In the genomic region with DNA sequence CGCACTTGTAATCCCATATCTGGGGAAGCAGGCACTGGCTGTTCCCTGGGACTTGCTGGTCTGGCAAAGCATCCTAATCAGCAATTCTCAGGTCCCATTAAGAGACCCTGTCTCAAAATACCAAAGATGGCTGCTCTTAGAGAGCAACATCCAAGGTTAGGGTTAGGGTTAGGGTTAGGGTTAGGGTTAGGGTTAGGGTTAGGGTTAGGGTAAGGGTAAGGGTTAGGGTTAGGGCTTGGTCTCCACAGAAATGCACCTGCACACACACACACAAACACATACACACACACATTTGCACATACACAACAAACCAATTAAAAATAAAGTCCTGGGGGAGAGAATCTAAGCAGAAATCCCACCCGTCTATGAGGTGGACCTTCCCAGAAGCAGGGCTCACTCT, we compare ENCODE assay signal across 27 mouse cellular contexts.
"Had no signal": no experiment of that assay in that cellular context is flagged by ENCODE, and none has a peak within 500 bp of the region (broad histone marks: within the 10 kb centered on the region; RNA-seq: fewer than 3 reads in every experiment).

No protein-coding gene starts in this region.

- H3K36me3 ChIP-seq: heart, embryonic 13.5 days; heart, embryonic 15.5 days; hindbrain, embryonic 10.5 days; hindbrain, embryonic 12.5 days; intestine, embryonic 15.5 days; kidney, embryonic 15.5 days; limb, embryonic 13.5 days; limb, embryonic 15.5 days; liver, embryonic 12.5 days had no signal

- H3K27ac ChIP-seq: gastrocnemius, adult 2 months; heart, adult 2 months; heart, embryonic 13.5 days; heart, embryonic 15.5 days; hindbrain, embryonic 10.5 days; hindbrain, embryonic 12.5 days; hindbrain, embryonic 14.5 days; intestine, embryonic 15.5 days; kidney, embryonic 15.5 days; kidney, postnatal 0 days; limb, embryonic 13.5 days; limb, embryonic 15.5 days; liver, embryonic 12.5 days had no signal

- H3K4me1 ChIP-seq: heart, embryonic 13.5 days; heart, embryonic 15.5 days; intestine, embryonic 15.5 days; kidney, embryonic 15.5 days; liver, embryonic 12.5 days had no signal

- DNase-seq: gastrocnemius, adult 2 months; gastrocnemius, postnatal 10 days; gastrocnemius, postnatal 25 days; heart, adult 2 months; heart, postnatal 4 days; kidney, adult 18-20 months; kidney, adult 8-10 months; kidney, postnatal 14 days; kidney, postnatal 36 days; layer of hippocampus, adult 9-11 months; layer of hippocampus, postnatal 36 days; left cerebral cortex, postnatal 4 days had no signal

- H3K4me3 ChIP-seq: gastrocnemius, adult 2 months; heart, adult 2 months; heart, embryonic 13.5 days; heart, embryonic 15.5 days; hindbrain, embryonic 10.5 days; hindbrain, embryonic 12.5 days; intestine, embryonic 15.5 days; kidney, embryonic 15.5 days; limb, embryonic 13.5 days; limb, embryonic 15.5 days; liver, embryonic 12.5 days had no signal

- H3K4me2 ChIP-seq: heart, embryonic 11.5 days; heart, embryonic 13.5 days; heart, embryonic 15.5 days; hindbrain, embryonic 12.5 days; hindbrain, embryonic 14.5 days; intestine, embryonic 15.5 days; kidney, embryonic 15.5 days; limb, embryonic 13.5 days; limb, embryonic 15.5 days; liver, embryonic 12.5 days had no signal

- H3K27me3 ChIP-seq: heart, embryonic 15.5 days; hindbrain, embryonic 12.5 days; intestine, embryonic 15.5 days; kidney, embryonic 15.5 days; liver, embryonic 12.5 days had no signal

- H3K9me3 ChIP-seq: heart, embryonic 13.5 days; heart, embryonic 15.5 days; hindbrain, embryonic 10.5 days; hindbrain, embryonic 12.5 days; intestine, embryonic 15.5 days; kidney, embryonic 15.5 days; limb, embryonic 13.5 days; limb, embryonic 15.5 days; liver, embryonic 12.5 days had no signal

- ATAC-seq: hindbrain, embryonic 16.5 days; inflammation-experienced regulatory T-cells, adult 6 months; intestine, embryonic 15.5 days; intestine, postnatal 0 days; liver, embryonic 12.5 days had no signal

- H3K9ac ChIP-seq: heart, embryonic 13.5 days; heart, embryonic 15.5 days; hindbrain, embryonic 12.5 days; hindbrain, embryonic 14.5 days; intestine, embryonic 15.5 days; kidney, embryonic 15.5 days; limb, embryonic 13.5 days; limb, embryonic 15.5 days; liver, embryonic 12.5 days had no signal
